Mouse (Mus musculus) thymus, adult 18-20 months (tissue): ENCODE results near the gene Slc39a11.

Experiments used
- DNase-seq, 2 experiments: peaks; one replicate each; pipeline ENCODE4 v3.0.0; 2022; ENCODE audit warnings: mixed read lengths in 2 of 2

Gene Slc39a11

GRCm38 (mm10) chr11:113450665-113451064 lies 199.2 kb downstream of the Slc39a11 start:
- no peak for DNase-seq

GRCm38 (mm10) chr11:113450028-113450427 lies 199.9 kb downstream of the Slc39a11 start:
- DNase-seq = no peak

GRCm38 (mm10) chr11:113442036-113442435 lies 207.8 kb downstream of the Slc39a11 start:
- no peak for DNase-seq

GRCm38 (mm10) chr11:113439328-113440030 lies 210.4 kb downstream of the Slc39a11 start:
- DNase-seq = no peak

- DNase-seq = no peak
Measured at GRCm38 (mm10) chr11:113438915-113439314, 211.0 kb downstream of the Slc39a11 start.

- DNase-seq = no peak
Measured at GRCm38 (mm10) chr11:113437357-113437756, 212.5 kb downstream of the Slc39a11 start.

GRCm38 (mm10) chr11:113436299-113436698 lies 213.6 kb downstream of the Slc39a11 start:
- no peak for DNase-seq

- DNase-seq = no peak
Measured at GRCm38 (mm10) chr11:113435696-113436095, 214.2 kb downstream of the Slc39a11 start.

GRCm38 (mm10) chr11:113431161-113431560 lies 218.7 kb downstream of the Slc39a11 start:
- DNase-seq = no peak

GRCm38 (mm10) chr11:113425882-113426281 lies 224.0 kb downstream of the Slc39a11 start:
- no peak for DNase-seq

GRCm38 (mm10) chr11:113425454-113425853 lies 224.4 kb downstream of the Slc39a11 start:
- no peak for DNase-seq

- no peak for DNase-seq
Measured at GRCm38 (mm10) chr11:113424765-113425164, 225.1 kb downstream of the Slc39a11 start.

- DNase-seq = no peak
Measured at GRCm38 (mm10) chr11:113422598-113422997, 227.3 kb downstream of the Slc39a11 start.

- DNase-seq = no peak
Measured at GRCm38 (mm10) chr11:113418921-113419655, 230.8 kb downstream of the Slc39a11 start.

- DNase-seq = no peak
Measured at GRCm38 (mm10) chr11:113417948-113418347, 231.9 kb downstream of the Slc39a11 start.

GRCm38 (mm10) chr11:113412545-113412944 lies 237.3 kb downstream of the Slc39a11 start:
- no peak for DNase-seq

GRCm38 (mm10) chr11:113411798-113412197 lies 238.1 kb downstream of the Slc39a11 start:
- no peak for DNase-seq

GRCm38 (mm10) chr11:113409121-113409520 lies 240.8 kb downstream of the Slc39a11 start:
- DNase-seq = no peak

GRCm38 (mm10) chr11:113407474-113407873 lies 242.4 kb downstream of the Slc39a11 start:
- DNase-seq = no peak

GRCm38 (mm10) chr11:113400868-113401267 lies 249.0 kb downstream of the Slc39a11 start:
- DNase-seq = no peak

GRCm38 (mm10) chr11:113399601-113400000 lies 250.3 kb downstream of the Slc39a11 start:
- no peak for DNase-seq

GRCm38 (mm10) chr11:113397394-113397793 lies 252.5 kb downstream of the Slc39a11 start:
- no peak for DNase-seq

GRCm38 (mm10) chr11:113393366-113394150 lies 256.3 kb downstream of the Slc39a11 start:
- no peak for DNase-seq
